Mouse (Mus musculus): Measurements from ENCODE around the gene Echdc2.
"Not testable (repeated sequence)": the region's sequence is repeated elsewhere in the genome, so short reads cannot be mapped to it uniquely, and the experiment has no call there.

Gene Echdc2

GRCm38 (mm10) chr4:108165152-108165895 is at the start of gene Echdc2:
Gene Echdc2, plus strand, starts transcription at chr4:108165437.
- DNase-seq (ENCODE audit: low read depth, low spot score) = no peak

GRCm38 (mm10) chr4:108116466-108116865 is 48.8 kb upstream of the Echdc2 start:
- no peak for DNase-seq (ENCODE audit: low read depth, low spot score)

GRCm38 (mm10) chr4:108117488-108117887 is 47.7 kb upstream of the Echdc2 start:
- no peak for DNase-seq (ENCODE audit: low read depth, low spot score)

GRCm38 (mm10) chr4:108117924-108118876 is 47.0 kb upstream of the Echdc2 start:
- peak; percentile 84 for DNase-seq (ENCODE audit: low read depth, low spot score)

- DNase-seq (ENCODE audit: low read depth, low spot score) = no peak
Measured at GRCm38 (mm10) chr4:108124104-108124503, 41.1 kb upstream of the Echdc2 start.

- no peak for DNase-seq (ENCODE audit: low read depth, low spot score)
Measured at GRCm38 (mm10) chr4:108126260-108126659, 39.0 kb upstream of the Echdc2 start.

- DNase-seq (ENCODE audit: low read depth, low spot score) = no peak
Measured at GRCm38 (mm10) chr4:108127516-108127915, 37.7 kb upstream of the Echdc2 start.

GRCm38 (mm10) chr4:108128339-108128738 is 36.9 kb upstream of the Echdc2 start:
- no peak for DNase-seq (ENCODE audit: low read depth, low spot score)

- DNase-seq (ENCODE audit: low read depth, low spot score) = no peak
Measured at GRCm38 (mm10) chr4:108130452-108130851, 34.8 kb upstream of the Echdc2 start.

GRCm38 (mm10) chr4:108136938-108137337 is 28.3 kb upstream of the Echdc2 start:
- DNase-seq (ENCODE audit: low read depth, low spot score) = no peak

GRCm38 (mm10) chr4:108143178-108143577 is 22.1 kb upstream of the Echdc2 start:
- DNase-seq (ENCODE audit: low read depth, low spot score) = not testable (repeated sequence)

GRCm38 (mm10) chr4:108143778-108144177 is 21.5 kb upstream of the Echdc2 start:
- no peak for DNase-seq (ENCODE audit: low read depth, low spot score)

- DNase-seq (ENCODE audit: low read depth, low spot score) = no peak
Measured at GRCm38 (mm10) chr4:108144880-108145279, 20.4 kb upstream of the Echdc2 start, which contains the start of gene Scp2. Gene Scp2, minus strand, starts transcription at chr4:108144998.

- not testable (repeated sequence) for DNase-seq (ENCODE audit: low read depth, low spot score)
Measured at GRCm38 (mm10) chr4:108145554-108145953, 19.7 kb upstream of the Echdc2 start.

GRCm38 (mm10) chr4:108155141-108155540 is 10.1 kb upstream of the Echdc2 start:
- not testable (repeated sequence) for DNase-seq (ENCODE audit: low read depth, low spot score)

- DNase-seq (ENCODE audit: low read depth, low spot score) = no peak
Measured at GRCm38 (mm10) chr4:108161936-108162335, 3.3 kb upstream of the Echdc2 start.

GRCm38 (mm10) chr4:108163291-108163690 is 1.9 kb upstream of the Echdc2 start:
- DNase-seq (ENCODE audit: low read depth, low spot score) = no peak

GRCm38 (mm10) chr4:108166874-108167273 is 1.6 kb downstream of the Echdc2 start:
- no peak for DNase-seq (ENCODE audit: low read depth, low spot score)

GRCm38 (mm10) chr4:108168056-108168455 is 2.8 kb downstream of the Echdc2 start:
- DNase-seq (ENCODE audit: low read depth, low spot score) = no peak

GRCm38 (mm10) chr4:108182278-108182677 is 17.0 kb downstream of the Echdc2 start:
- no peak for DNase-seq (ENCODE audit: low read depth, low spot score)

- no peak for DNase-seq (ENCODE audit: low read depth, low spot score)
Measured at GRCm38 (mm10) chr4:108192821-108193323, 27.6 kb downstream of the Echdc2 start.

GRCm38 (mm10) chr4:108196277-108196855 is 31.1 kb downstream of the Echdc2 start:
- DNase-seq (ENCODE audit: low read depth, low spot score) = peak; percentile 11
